1 mouse cellular context compared by ENCODE assay signal in genomic region chr13:45903519-45904274, GRCm38 (mm10).
TF ChIP-seq lines count a peak whose summit lies in the region.

No protein-coding gene starts in this region.

TF ChIP-seq in MEL, 35 proteins besides CTCF, POLR2A, EP300 and RAD21 (continued from another document):
- TF ChIP-seq ETS1 (IDR thresholded peaks at IDR 0.05; ENCODE audit: low read depth, low read length) (peak; percentile 81), USF1 (IDR thresholded peaks at IDR 0.05; ENCODE audit: low read depth, low read length) (peak; percentile 25; the same call in 1 of the 2 replicates), TBP (IDR thresholded peaks at IDR 0.05; ENCODE audit: low read depth, low read length) (peak; percentile 74; the same call in 1 of the 2 replicates), SIN3A (IDR thresholded peaks at IDR 0.05; ENCODE audit: low read length) (peak; percentile 72), ZNF384 (IDR thresholded peaks at IDR 0.05; ENCODE audit: low read depth, low read length) (peak; percentile 78)
